ENCODE assay signal across 17 mouse cellular contexts in genomic region chr5:53398428-53399058, GRCm38 (mm10).
DNase-seq lines count a peak whose midpoint lies in the region; ATAC-seq and TF ChIP-seq lines count a peak whose summit lies in the region.
"Had no signal": no experiment of that assay in that cellular context is flagged by ENCODE, and none has a peak within 500 bp of the region (broad histone marks: within the 10 kb centered on the region; RNA-seq: fewer than 3 reads in every experiment).

No protein-coding gene starts in this region.

- ATAC-seq in limb, embryonic 14.5 days (ENCODE audit: low FRiP score, low read depth): peak; percentile 60
- no peak for ATAC-seq in hindbrain, embryonic 13.5 days (ENCODE audit: low FRiP score)
- ATAC-seq: forebrain, embryonic 13.5 days; forebrain, embryonic 15.5 days; forebrain, postnatal 0 days had no signal

- peak overlapping the region; percentile 43 for H3K27ac ChIP-seq in gastrocnemius, adult 2 months
- H3K27ac ChIP-seq in brown adipose tissue, adult 24 weeks (replicated peaks; ENCODE audit: low read depth, low read length): peak overlapping the region; percentile 42; the same call in 1 of the 2 replicates
- H3K27ac ChIP-seq in limb, embryonic 14.5 days (replicated peaks; ENCODE audit: low read depth, low read length): no peak overlapping the region
- no peak overlapping the region for H3K27ac ChIP-seq in hindbrain, embryonic 13.5 days
- H3K27ac ChIP-seq: embryonic facial prominence, embryonic 13.5 days; forebrain, embryonic 13.5 days; forebrain, embryonic 15.5 days had no signal

- intact Hi-C loops in gastrocnemius, adult 2 months (cut with DNase I): no loop called here

- TF ChIP-seq POLR2A in limb, embryonic 14.5 days (IDR thresholded peaks at IDR 0.05; ENCODE audit: borderline replicate concordance, extremely low read depth, insufficient read depth, insufficient read length): no peak

- no peak overlapping the region for H3K9ac ChIP-seq in limb, embryonic 14.5 days (ENCODE audit: low read depth, low read length, severe bottlenecking)
- H3K9ac ChIP-seq in hindbrain, embryonic 13.5 days: no peak overlapping the region
- H3K9ac ChIP-seq: embryonic facial prominence, embryonic 13.5 days; forebrain, embryonic 13.5 days; forebrain, embryonic 15.5 days; forebrain, postnatal 0 days had no signal

- no peaks in the 10 kb centered on the region for H3K27me3 ChIP-seq in limb, embryonic 14.5 days (ENCODE audit: control insufficient read depth, insufficient read depth, low read length)
- no peaks in the 10 kb centered on the region for H3K27me3 ChIP-seq in hindbrain, embryonic 13.5 days
- H3K27me3 ChIP-seq: embryonic facial prominence, embryonic 13.5 days; forebrain, embryonic 13.5 days; forebrain, embryonic 15.5 days had no signal

- H3K4me3 ChIP-seq in gastrocnemius, adult 2 months: no peak overlapping the region
- H3K4me3 ChIP-seq in brown adipose tissue, adult 24 weeks (ENCODE audit: insufficient read depth, low read depth, low read length): no peak overlapping the region
- no peak overlapping the region for H3K4me3 ChIP-seq in limb, embryonic 14.5 days (replicated peaks; ENCODE audit: low read length)
- H3K4me3 ChIP-seq in hindbrain, embryonic 13.5 days: no peak overlapping the region
- H3K4me3 ChIP-seq: embryonic facial prominence, embryonic 13.5 days; forebrain, embryonic 13.5 days; forebrain, embryonic 15.5 days had no signal

- no peaks in the 10 kb centered on the region for H3K36me3 ChIP-seq in limb, embryonic 14.5 days (ENCODE audit: control insufficient read depth, insufficient read depth, low read length)
- no peaks in the 10 kb centered on the region for H3K36me3 ChIP-seq in hindbrain, embryonic 13.5 days
- H3K36me3 ChIP-seq: embryonic facial prominence, embryonic 13.5 days; forebrain, embryonic 15.5 days had no signal

- no peaks in the 10 kb centered on the region for H3K9me3 ChIP-seq in limb, embryonic 14.5 days (ENCODE audit: control insufficient read depth, low read length)
- no peaks in the 10 kb centered on the region for H3K9me3 ChIP-seq in hindbrain, embryonic 13.5 days
- H3K9me3 ChIP-seq: embryonic facial prominence, embryonic 13.5 days; forebrain, embryonic 13.5 days; forebrain, embryonic 15.5 days had no signal

- H3K4me2 ChIP-seq in limb, embryonic 14.5 days (replicated peaks; ENCODE audit: low read depth, low read length, severe bottlenecking): no peak overlapping the region
- H3K4me2 ChIP-seq in hindbrain, embryonic 13.5 days: no peak overlapping the region
- H3K4me2 ChIP-seq: embryonic facial prominence, embryonic 13.5 days; forebrain, embryonic 13.5 days; forebrain, embryonic 15.5 days had no signal

- WGBS in limb, embryonic 14.5 days: 78% methylated on average over 8 of the region's 8 CpGs
- 93% methylated on average over 8 of the region's 8 CpGs for WGBS in hindbrain, embryonic 13.5 days

- no peaks in the 10 kb centered on the region for H3K4me1 ChIP-seq in brown adipose tissue, adult 24 weeks (ENCODE audit: control insufficient read depth, insufficient read depth, insufficient read length, low read length)
- H3K4me1 ChIP-seq in limb, embryonic 14.5 days (ENCODE audit: control insufficient read depth, insufficient read depth, low read length): no peaks in the 10 kb centered on the region
- H3K4me1 ChIP-seq in hindbrain, embryonic 13.5 days (replicated peaks): no peaks in the 10 kb centered on the region
- H3K4me1 ChIP-seq: embryonic facial prominence, embryonic 13.5 days; forebrain, embryonic 13.5 days; forebrain, embryonic 15.5 days had no signal

- DNase-seq in gastrocnemius, adult 2 months: no peak
- DNase-seq in gastrocnemius, postnatal 4 days (ENCODE audit: low spot score in 2 of 2): no peak
- DNase-seq in limb, embryonic 14.5 days (ENCODE audit: low spot score): peak; percentile 37
- DNase-seq in spleen, adult 18-20 months: no peak
- DNase-seq: adrenal gland, postnatal 10 days; adrenal gland, postnatal 25 days; cerebellum, adult 11-12 months; cerebellum, adult 2 months; cerebellum, adult 9-10 months; cerebellum, postnatal 10 days; cerebellum, postnatal 25 days; forebrain, postnatal 0 days had no signal

- TF ChIP-seq CTCF in gastrocnemius, adult 2 months (IDR thresholded peaks at IDR 0.05): no peak

Comparison
In these comparisons a context has a peak if more than half of its experiments do, and no peak if none do; other contexts are left out.
1. H3K27ac ChIP-seq: peak in gastrocnemius, adult 2 months (single experiment) and brown adipose tissue, adult 24 weeks (single experiment); none in limb, embryonic 14.5 days (single experiment) and hindbrain, embryonic 13.5 days (single experiment).